Mouse (Mus musculus) adrenal gland, postnatal 25 days (tissue): ENCODE measurements around the gene Gm1110. TPM values are rescaled to one million over a fixed set of nuclear protein-coding genes. Genes with fewer than 3 reads are reported as not detected.
"Not testable (repeated sequence)": the region's sequence is repeated elsewhere in the genome, so short reads cannot be mapped to it uniquely, and the experiment has no call there.

Experiments
- DNase-seq: peaks from one replicate; pipeline ENCODE4 v3.0.0; 2021; ENCODE audit warnings: mixed read lengths
- long read RNA-seq: library from polyadenylated mRNA; stranded (forward); transcript quantifications from one replicate; pipeline ENCODE4 v2.0.0, GENCODE M21; 2021
- total RNA-seq: library from RNA; stranded (reverse); gene quantifications from 2 replicates; pipeline ENCODE4 v1.2.3, GENCODE M21; 2021

Gene Gm1110
- total RNA-seq, result not detected in 2 replicates
- long read RNA-seq, result 0 reads

- no peak for DNase-seq
Measured at GRCm38 (mm10) chr9:26922909-26923526, at the start of gene Gm1110. Gm1110 (minus strand) TSS chr9:26923111.

- no peak for DNase-seq
Measured at GRCm38 (mm10) chr9:26947790-26948189, 24.9 kb upstream of the Gm1110 start.

- DNase-seq, result peak; percentile 61
Measured at GRCm38 (mm10) chr9:26924146-26924545, 1.2 kb upstream of the Gm1110 start.

- DNase-seq, result no peak
Measured at GRCm38 (mm10) chr9:26919778-26920177, 3.1 kb downstream of the Gm1110 start.

- no peak for DNase-seq
Measured at GRCm38 (mm10) chr9:26913150-26913549, 9.8 kb downstream of the Gm1110 start.

- DNase-seq, result no peak
Measured at GRCm38 (mm10) chr9:26911251-26911650, 11.7 kb downstream of the Gm1110 start.

DNA sequence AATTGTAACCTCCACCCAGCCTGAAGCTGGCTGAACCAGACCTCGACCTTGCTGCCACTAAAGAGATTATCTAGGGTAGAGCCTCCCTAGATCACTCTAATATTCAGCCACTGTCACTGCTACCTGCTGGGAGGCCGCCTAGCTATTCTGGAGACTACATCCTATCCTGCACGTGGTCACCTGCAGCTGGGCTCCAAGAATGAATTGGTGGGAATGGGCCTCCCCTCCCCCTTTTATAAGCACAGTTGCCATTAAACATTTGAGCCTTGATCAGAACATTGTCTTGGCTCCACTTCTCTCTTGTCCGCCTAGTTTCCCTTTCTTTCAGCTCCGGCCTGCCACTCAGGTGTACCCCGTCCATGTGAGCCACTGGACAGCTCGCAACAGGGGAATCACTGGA lies 53.1 kb downstream of the Gm1110 start:
- not testable (repeated sequence) for DNase-seq

DNA sequence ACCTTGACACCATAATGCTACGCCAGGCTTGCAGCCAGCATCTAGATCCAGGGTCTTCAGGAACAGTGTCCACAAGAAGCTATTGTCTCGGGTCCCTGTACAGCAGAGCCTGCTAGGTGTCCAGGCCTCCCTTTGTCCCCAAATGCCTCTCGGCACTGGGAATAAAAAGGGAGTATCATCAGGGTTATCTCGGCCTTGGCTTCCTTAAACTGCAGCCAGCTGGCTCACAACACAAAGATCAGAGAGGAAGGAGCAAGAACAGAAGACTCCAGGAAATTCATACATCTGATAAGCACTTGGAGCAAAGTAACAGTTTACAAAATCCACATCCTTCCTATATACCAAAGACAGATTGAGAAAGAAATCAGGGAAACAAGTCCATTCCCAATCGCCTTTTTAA lies 62.2 kb downstream of the Gm1110 start, which contains the start of gene Glb1l3:
Glb1l3 (minus strand) TSS at position 140 of the 400 bp plus-strand sequence.
- peak; percentile 3 for DNase-seq

- no peak for DNase-seq
Measured at GRCm38 (mm10) chr9:26831089-26831488, 91.8 kb downstream of the Gm1110 start.

Other genes with a start within 250 kb of the Gm1110 start
- 0.81 and 1.5 TPM in 2 replicates for gene B3gat1, start 189.4 kb downstream of the Gm1110 start, total RNA-seq
- gene Glb1l2, start 116.6 kb downstream of the Gm1110 start, total RNA-seq, result 3.7 and 4.0 TPM in 2 replicates
- 1.0 and 1.1 TPM in 2 replicates for gene Glb1l3, start 62.2 kb downstream of the Gm1110 start, total RNA-seq
- 64.1 and 95.4 TPM in 2 replicates for gene Acad8, start 76.5 kb upstream of the Gm1110 start, total RNA-seq
- 39.6 and 46.1 TPM in 2 replicates for gene Thyn1, start 76.6 kb upstream of the Gm1110 start, total RNA-seq
- gene Vps26b, start 107.0 kb upstream of the Gm1110 start, total RNA-seq, result 37.2 and 43.3 TPM in 2 replicates
- gene Ncapd3, start 107.1 kb upstream of the Gm1110 start, total RNA-seq, result 21.5 and 24.5 TPM in 2 replicates
- 35.7 and 36.5 TPM in 2 replicates for gene Jam3, start 232.3 kb upstream of the Gm1110 start, total RNA-seq